Mouse (Mus musculus) intestine, postnatal 0 days (tissue): ENCODE results near the gene Kif21b. TPM values are rescaled to one million over a fixed set of nuclear protein-coding genes. Genes with fewer than 3 reads are reported as not detected.

ENCODE experiments used
- ATAC-seq: fragments of 200-750 bp; cut with Nextera tagmentation; 2 replicates; pipeline ENCODE4 v1.8.0; 2017; ENCODE audit warnings: mild to moderate bottlenecking, moderate TSS enrichment, moderate library complexity
- H3K27ac ChIP-seq: fragments of 300-500 bp; sonication (generic); 2 replicates; pipeline ENCODE4 v1.5.1; 2014; ENCODE audit warnings: mild to moderate bottlenecking, low read depth, low read length, moderate library complexity
- H3K27me3 ChIP-seq: fragments of 300-500 bp; sonication (generic); replicated peaks from 2 replicates; pipeline ENCODE4 v1.6.1; 2014; ENCODE audit warnings: low read length, mixed read lengths; ENCODE audit not compliant: control insufficient read depth, insufficient read depth
- H3K36me3 ChIP-seq: fragments of 300-500 bp; sonication (generic); 2 replicates; pipeline ENCODE4 v1.6.1; 2014; ENCODE audit warnings: mild to moderate bottlenecking, moderate library complexity; ENCODE audit not compliant: control insufficient read depth, insufficient read depth
- H3K4me1 ChIP-seq: fragments of 300-500 bp; sonication (generic); replicated peaks from 2 replicates; pipeline ENCODE4 v1.6.1; 2014; ENCODE audit warnings: antibody characterized with exemption, low read length, mixed read lengths; ENCODE audit not compliant: control insufficient read depth, insufficient read depth
- H3K4me2 ChIP-seq: fragments of 300-500 bp; sonication (generic); replicated peaks from 2 replicates; pipeline ENCODE4 v1.6.1; 2014; ENCODE audit warnings: low read depth, mild to moderate bottlenecking, moderate library complexity
- H3K4me3 ChIP-seq: fragments of 300-500 bp; sonication (generic); 2 replicates; pipeline ENCODE4 v1.5.1; 2014; ENCODE audit warnings: low read depth, low read length
- H3K9ac ChIP-seq: fragments of 300-500 bp; sonication (generic); 2 replicates; pipeline ENCODE4 v1.6.1; 2014; ENCODE audit warnings: mild to moderate bottlenecking, low read depth, low read length
- H3K9me3 ChIP-seq: fragments of 300-500 bp; sonication (generic); 2 replicates; pipeline ENCODE4 v1.6.1; 2016; ENCODE audit warnings: mixed run types; ENCODE audit not compliant: control insufficient read depth
- CTCF ChIP-seq: sonication (generic); IDR thresholded peaks from 2 replicates; pipeline ENCODE4 v1.5.1; 2016; ENCODE audit warnings: low read depth, mild to moderate bottlenecking, control low read depth, antibody characterized with exemption, moderate library complexity
- WGBS: fragments of 180-500 bp; shearing (Covaris S2); extraction: QIAGEN DNeasy Blood & Tissue Kit; methylation state at CpG from one replicate; pipeline ENCODE4 v1.1.7; 2014; 5-methylcytosine and 5-hydroxymethylcytosine counted together
- polyA plus RNA-seq: library from polyadenylated mRNA; unstranded; fragments of >200 nt; fragmentation: Nextera tagmentation; extraction: Ambion mirVana; gene quantifications from 2 replicates; pipeline ENCODE4 v1.2.1, GENCODE M21; 2015

The Kif21b gene
- polyA plus RNA-seq, 1 experiment from 2014 or later, result 5.5 TPM

- H3K27ac ChIP-seq, result peak overlapping the region; percentile 80
- ATAC-seq, result no peak
- H3K36me3 ChIP-seq, result no peaks in the 10 kb centered on the region
- H3K9me3 ChIP-seq, result no peaks in the 10 kb centered on the region
- no peaks in the 10 kb centered on the region for H3K27me3 ChIP-seq
- no peak for TF ChIP-seq CTCF
- peaks cover 30% of the 10 kb centered on the region for H3K4me1 ChIP-seq
- WGBS, result 60% methylated on average over 10 of the region's 10 CpGs
- no peak overlapping the region for H3K4me3 ChIP-seq
- no peak overlapping the region for H3K4me2 ChIP-seq
- H3K9ac ChIP-seq, result no peak overlapping the region
Observed at GRCm38 (mm10) chr1:136126895-136127294, 4.3 kb upstream of the Kif21b start.

GRCm38 (mm10) chr1:136127856-136128255, 3.3 kb upstream of the Kif21b start:
- Histone ChIP-seq H3K27ac (no peak overlapping the region), H3K4me3 (no peak overlapping the region), H3K36me3 (no peaks in the 10 kb centered on the region), H3K9ac (no peak overlapping the region), H3K9me3 (no peaks in the 10 kb centered on the region), H3K4me2 (no peak overlapping the region), H3K27me3 (no peaks in the 10 kb centered on the region), H3K4me1 (peaks cover 35% of the 10 kb centered on the region)
- no peak for TF ChIP-seq CTCF
- ATAC-seq, result no peak
- WGBS, result 62% methylated on average over 3 of the region's 3 CpGs

GRCm38 (mm10) chr1:136128416-136128815, 2.8 kb upstream of the Kif21b start:
- TF ChIP-seq CTCF, result no peak
- H3K9me3 ChIP-seq, result no peaks in the 10 kb centered on the region
- H3K27ac ChIP-seq, result no peak overlapping the region
- ATAC-seq, result no peak
- H3K4me1 ChIP-seq, result peaks cover 35% of the 10 kb centered on the region
- WGBS, result 53% methylated on average over 5 of the region's 5 CpGs
- no peak overlapping the region for H3K4me2 ChIP-seq
- H3K36me3 ChIP-seq, result no peaks in the 10 kb centered on the region
- no peak overlapping the region for H3K9ac ChIP-seq
- no peak overlapping the region for H3K4me3 ChIP-seq
- no peaks in the 10 kb centered on the region for H3K27me3 ChIP-seq

GRCm38 (mm10) chr1:136128944-136129589, 2.1 kb upstream of the Kif21b start:
- no peaks in the 10 kb centered on the region for H3K27me3 ChIP-seq
- WGBS, result 56% methylated on average over 4 of the region's 4 CpGs
- no peak for ATAC-seq
- H3K4me3 ChIP-seq, result no peak overlapping the region
- no peak overlapping the region for H3K9ac ChIP-seq
- 0 out of 2 replicates have a peak, but pooled peaks have one; percentile 4 for TF ChIP-seq CTCF
- H3K27ac ChIP-seq, result no peak overlapping the region; the same call in 1 of the 2 replicates
- no peak overlapping the region for H3K4me2 ChIP-seq
- no peaks in the 10 kb centered on the region for H3K9me3 ChIP-seq
- H3K36me3 ChIP-seq, result no peaks in the 10 kb centered on the region
- peaks cover 40% of the 10 kb centered on the region for H3K4me1 ChIP-seq

GRCm38 (mm10) chr1:136130107-136130506, 1.1 kb upstream of the Kif21b start:
- ATAC-seq, result no peak
- Histone ChIP-seq H3K4me3 (no peak overlapping the region), H3K36me3 (no peaks in the 10 kb centered on the region), H3K27ac (no peak overlapping the region; the same call in 1 of the 2 replicates), H3K4me2 (peak overlapping the region; percentile 97; the same call in 1 of the 2 replicates), H3K27me3 (no peaks in the 10 kb centered on the region), H3K4me1 (peaks cover 35% of the 10 kb centered on the region), H3K9me3 (no peaks in the 10 kb centered on the region), H3K9ac (no peak overlapping the region)
- WGBS, result 66% methylated on average over 3 of the region's 3 CpGs
- no peak for TF ChIP-seq CTCF

- H3K27ac ChIP-seq, result peak overlapping the region; percentile 86
- H3K9ac ChIP-seq, result peak overlapping the region; percentile 81
- H3K27me3 ChIP-seq, result no peaks in the 10 kb centered on the region
- peak overlapping the region; percentile 79 for H3K4me3 ChIP-seq
- H3K4me1 ChIP-seq, result peaks cover 38% of the 10 kb centered on the region
- no peaks in the 10 kb centered on the region for H3K9me3 ChIP-seq
- H3K36me3 ChIP-seq, result no peaks in the 10 kb centered on the region
- no peak for TF ChIP-seq CTCF
- ATAC-seq, result peak; percentile 4; the same call in 1 of the 2 replicates
- peak overlapping the region; percentile 97 for H3K4me2 ChIP-seq
- under 1% methylated on average over 43 of the region's 43 CpGs for WGBS
Observed at GRCm38 (mm10) chr1:136131603-136132291, 558 bp downstream of the Kif21b start.
